Mouse (Mus musculus) embryonic stem cell, embryonic (primary cell): Measurements from ENCODE around the gene Zfp961.
"Not testable (repeated sequence)": the region's sequence is repeated elsewhere in the genome, so short reads cannot be mapped to it uniquely, and the experiment has no call there.

Experiments
- CTCF ChIA-PET, 4 experiments: fragments of 300-600 bp in 2 of 4; fragments of 350-600 bp in 2 of 4; sonication (Branson Sonifier 250); formaldehyde crosslinking; loops; one replicate each; lab custom pipeline; 2022; ENCODE audit warnings: inconsistent platforms in 2 of 4; lab: Charles Lee
- POLR2A ChIA-PET, 4 experiments: fragments of 300-600 bp in 2 of 4; fragments of 350-600 bp in 2 of 4; sonication (Branson Sonifier 250); formaldehyde crosslinking; loops; one replicate each; lab custom pipeline; 2022; ENCODE audit warnings: antibody characterized with exemption in 4 of 4, inconsistent platforms in 1 of 4; lab: Charles Lee

The Zfp961 gene

DNA sequence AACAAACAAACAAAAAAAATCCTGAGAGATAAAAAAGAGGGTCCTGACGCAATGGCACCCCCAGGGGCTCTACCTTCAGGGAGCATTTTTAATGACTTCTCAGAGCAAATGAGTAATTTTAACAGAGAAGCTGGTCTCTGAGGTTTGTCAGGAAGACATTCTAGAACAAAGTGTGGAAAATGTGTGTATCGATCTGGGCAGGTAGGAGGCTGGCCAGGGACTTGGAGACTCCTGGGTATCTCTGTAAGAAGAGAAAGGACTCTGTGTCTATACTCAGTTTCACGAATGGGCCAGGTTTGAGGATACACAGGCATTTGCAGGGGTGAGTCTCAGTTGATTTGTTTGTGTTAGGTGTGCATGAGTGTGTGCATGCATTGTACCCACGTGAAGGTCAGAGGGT lies 90.1 kb downstream of the Zfp961 start, which contains the start of gene Olfr372:
Gene Olfr372, plus strand, starts transcription at position 301 of the 400 bp plus-strand sequence.
- CTCF ChIA-PET = not testable (repeated sequence)
- POLR2A ChIA-PET = interaction anchor here in 1 of 4 experiments (0.7 kb wide), 1 partner anchor 43 kb away, joined by 3 read pairs; no protein-coding TSS in a partner anchor

DNA sequence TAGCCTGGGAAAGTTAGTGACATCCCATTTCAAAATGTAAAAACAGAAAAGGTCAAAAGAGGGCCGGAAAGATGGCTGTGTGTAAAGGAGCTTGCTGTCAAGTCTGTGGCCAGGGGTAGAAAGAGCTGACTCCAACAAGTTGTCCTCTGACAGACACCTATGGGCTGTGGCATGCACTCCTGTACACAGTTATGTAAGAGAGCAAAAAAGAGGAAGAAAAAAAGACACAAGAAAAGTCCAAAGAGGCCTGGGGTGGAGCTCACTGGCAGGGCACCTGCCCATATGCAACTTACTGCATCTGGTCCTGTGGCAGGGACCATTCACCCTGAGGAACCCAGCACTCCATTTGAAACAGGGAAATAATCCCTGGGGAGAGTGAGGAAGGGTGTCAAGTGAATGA lies 91.7 kb downstream of the Zfp961 start:
- CTCF ChIA-PET = no interaction called here

More for the DNA sequence above, 91.7 kb downstream of the Zfp961 start:
- POLR2A ChIA-PET = no interaction called here
